ENCODE assay signal across 20 mouse cellular contexts in the genomic region with DNA sequence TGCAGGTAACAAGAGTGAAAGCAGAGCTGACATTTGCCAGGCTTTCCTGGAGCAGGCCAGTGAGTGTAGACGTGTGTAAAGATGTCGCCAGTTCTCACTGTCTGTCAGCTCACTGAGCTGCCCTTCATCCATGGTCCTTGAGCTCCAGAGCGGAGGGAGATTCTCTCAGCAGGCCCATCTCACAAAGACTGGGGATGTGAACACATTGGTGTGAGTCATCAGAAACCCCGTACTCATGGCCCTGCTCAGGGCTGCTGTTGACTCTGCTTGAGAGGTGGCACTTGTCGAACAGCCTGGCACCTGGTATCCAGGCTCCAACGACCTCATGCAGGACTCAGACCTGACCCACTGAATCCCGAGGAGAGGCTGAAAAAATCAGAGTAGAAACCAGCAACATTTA. TPM values are rescaled to one million over a fixed set of nuclear protein-coding genes. Genes with fewer than 3 reads are reported as not detected.
"Had no signal": no experiment of that assay in that cellular context is flagged by ENCODE, and none has a peak within 500 bp of the region (broad histone marks: within the 10 kb centered on the region; RNA-seq: fewer than 3 reads in every experiment).

No protein-coding gene starts in this region.

- H3K4me1 ChIP-seq: neural tube, embryonic 13.5 days; neural tube, embryonic 15.5 days; stomach, embryonic 15.5 days had no signal

- H3K4me3 ChIP-seq: midbrain, embryonic 10.5 days; midbrain, embryonic 12.5 days; myocyte; neural tube, embryonic 13.5 days; neural tube, embryonic 15.5 days; stomach, embryonic 15.5 days had no signal

- H3K27me3 ChIP-seq: midbrain, embryonic 12.5 days; neural tube, embryonic 13.5 days; neural tube, embryonic 15.5 days; stomach, embryonic 15.5 days had no signal

- H3K9me3 ChIP-seq: midbrain, embryonic 10.5 days; midbrain, embryonic 12.5 days; neural tube, embryonic 13.5 days; neural tube, embryonic 15.5 days; stomach, embryonic 15.5 days had no signal

- DNase-seq: lung, adult 18-20 months; lung, embryonic 14.5 days; lung, postnatal 4 days; midbrain, embryonic 14.5 days; right cerebral cortex, postnatal 14 days; thymus, adult 2 months; thymus, postnatal 25 days; thymus, postnatal 4 days had no signal

- H3K27ac ChIP-seq: liver, embryonic 14.5 days; midbrain, embryonic 10.5 days; midbrain, embryonic 12.5 days; neural tube, embryonic 13.5 days; neural tube, embryonic 15.5 days; stomach, embryonic 15.5 days; stomach, postnatal 0 days had no signal

RNA-seq across cellular contexts. Expression of gene Gas2l2, which starts 25.5 kb away (rescaled TPM):
- polyA plus RNA-seq: liver, embryonic 14.5 days; liver, embryonic 16.5 days; lung, embryonic 14.5 days; midbrain, embryonic 10.5 days; midbrain, embryonic 12.5 days; myocyte; spleen, adult 2 months; stomach, embryonic 15.5 days; testis, adult 2 months had no signal

RNA-seq across cellular contexts. Expression of gene 1700020L24Rik, which starts 33.7 kb away (rescaled TPM):
- polyA plus RNA-seq: lung, embryonic 16.5 days; neural tube, embryonic 13.5 days had no signal
